Mouse (Mus musculus) NIH3T3 (cell line): ENCODE data around the gene Ankrd24.

Source experiments
- DNase-seq: peaks from one replicate; pipeline ENCODE4 v3.0.0-alpha.2; 2012; ENCODE audit warnings: low read depth

Gene Ankrd24

GRCm38 (mm10) chr10:81605974-81606751 lies 22.2 kb upstream of the Ankrd24 start, which contains the start of gene BC025920:
Gene BC025920 (plus strand): TSS chr10:81606270.
- peak; percentile 99 for DNase-seq

- DNase-seq = peak; percentile 39
These were observed 20.0 kb upstream of the Ankrd24 start for GRCm38 (mm10) chr10:81608308-81608707.

GRCm38 (mm10) chr10:81612779-81613178 lies 15.6 kb upstream of the Ankrd24 start:
- DNase-seq = peak; percentile 54

GRCm38 (mm10) chr10:81615486-81615885 lies 12.9 kb upstream of the Ankrd24 start:
- no peak for DNase-seq

GRCm38 (mm10) chr10:81619976-81620375 lies 8.4 kb upstream of the Ankrd24 start:
- no peak for DNase-seq

- DNase-seq = no peak
These were observed 7.6 kb upstream of the Ankrd24 start for GRCm38 (mm10) chr10:81620786-81621185.

GRCm38 (mm10) chr10:81623441-81623840 lies 4.9 kb upstream of the Ankrd24 start:
- DNase-seq = no peak

GRCm38 (mm10) chr10:81626101-81626993 lies 2.0 kb upstream of the Ankrd24 start:
- DNase-seq = peak; percentile 36

GRCm38 (mm10) chr10:81626994-81627835 lies 1.1 kb upstream of the Ankrd24 start, which contains the start of gene Sirt6:
Gene Sirt6 (minus strand): TSS chr10:81627797.
- peak; percentile 98 for DNase-seq

GRCm38 (mm10) chr10:81627836-81628220 lies 512 bp upstream of the Ankrd24 start:
- peak; percentile 52 for DNase-seq

GRCm38 (mm10) chr10:81633253-81634099 lies 5.1 kb downstream of the Ankrd24 start:
- peak; percentile 90 for DNase-seq

GRCm38 (mm10) chr10:81636338-81636737 lies 8.0 kb downstream of the Ankrd24 start:
- DNase-seq = no peak

- no peak for DNase-seq
These were observed 9.8 kb downstream of the Ankrd24 start for GRCm38 (mm10) chr10:81638101-81638500.

- peak; percentile 30 for DNase-seq
These were observed 12.5 kb downstream of the Ankrd24 start for GRCm38 (mm10) chr10:81640825-81641224.

GRCm38 (mm10) chr10:81641566-81641965 lies 13.2 kb downstream of the Ankrd24 start:
- no peak for DNase-seq

GRCm38 (mm10) chr10:81641978-81642647 lies 13.8 kb downstream of the Ankrd24 start:
- no peak for DNase-seq

- peak; percentile 22 for DNase-seq
These were observed 14.5 kb downstream of the Ankrd24 start for GRCm38 (mm10) chr10:81642648-81643448.

- peak; percentile 99 for DNase-seq
These were observed 15.2 kb downstream of the Ankrd24 start for GRCm38 (mm10) chr10:81643449-81644055.

GRCm38 (mm10) chr10:81644162-81644561 lies 15.8 kb downstream of the Ankrd24 start:
- no peak for DNase-seq
